Mouse (Mus musculus): ENCODE measurements around the gene Myo16. TPM values are rescaled to one million over a fixed set of nuclear protein-coding genes. Genes with fewer than 3 reads are reported as not detected.

The Myo16 gene
- polyA plus RNA-seq, 1 experiment from 2014 or later = 0.25 TPM

DNA sequence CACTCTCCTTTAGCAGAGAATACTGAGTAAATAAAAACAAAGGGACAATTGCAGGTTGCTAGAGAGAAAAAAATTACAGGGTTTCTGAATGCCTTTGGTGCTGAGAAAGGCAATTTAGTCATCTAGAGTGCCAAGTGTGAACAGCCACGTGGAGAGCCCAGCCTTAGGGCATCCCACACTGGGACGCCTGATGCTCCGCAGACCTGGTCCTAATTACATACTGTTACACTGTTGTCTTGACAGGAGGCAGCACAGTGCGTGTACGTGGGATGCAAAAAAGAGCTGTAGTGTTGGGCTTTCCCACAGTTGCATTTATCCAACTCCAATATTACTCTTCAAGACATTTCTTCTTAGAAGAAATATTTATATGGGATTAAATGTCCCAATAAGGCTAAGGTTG lies 162.5 kb downstream of the Myo16 start:
- Histone ChIP-seq H3K27ac (ENCODE audit: low read length) (no peak overlapping the region), H3K27me3 (ENCODE audit: insufficient read depth, low read length) (no peaks in the 10 kb centered on the region), H3K4me3 (ENCODE audit: low read length) (no peak overlapping the region), H3K4me1 (ENCODE audit: insufficient read depth, low read length) (no peaks in the 10 kb centered on the region), H3K4me2 (replicated peaks; ENCODE audit: low read depth, low read length) (no peak overlapping the region), H3K36me3 (ENCODE audit: insufficient read depth, low read length) (no peaks in the 10 kb centered on the region), H3K9ac (replicated peaks; ENCODE audit: low read length) (no peak overlapping the region), H3K9me3 (ENCODE audit: low read length) (no peaks in the 10 kb centered on the region)
- WGBS = 69% methylated on average over 5 of the region's 5 CpGs
- no peak for ATAC-seq (ENCODE audit: low FRiP score, low TSS enrichment)

DNA sequence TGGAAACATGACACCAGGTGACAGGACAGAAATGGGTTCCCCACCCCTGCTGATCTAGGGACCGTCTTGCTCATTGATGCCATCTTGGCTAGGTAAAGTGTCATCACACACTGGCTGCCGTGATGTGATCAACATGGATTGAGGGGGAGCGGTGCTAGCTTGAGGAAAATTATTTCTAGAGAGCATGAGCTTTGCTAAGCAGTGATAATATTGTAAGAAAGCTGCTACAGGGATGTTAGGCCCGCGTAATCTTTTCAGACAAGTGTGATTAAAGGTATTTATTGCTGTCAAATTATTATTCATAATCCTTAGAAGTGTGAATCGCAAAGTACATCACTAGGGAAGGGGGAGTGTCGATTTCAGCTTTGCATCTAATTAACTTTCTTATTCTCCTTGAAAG lies 164.4 kb downstream of the Myo16 start:
- Histone ChIP-seq H3K27ac (ENCODE audit: low read length) (no peak overlapping the region), H3K9ac (replicated peaks; ENCODE audit: low read length) (no peak overlapping the region), H3K9me3 (ENCODE audit: low read length) (no peaks in the 10 kb centered on the region), H3K27me3 (ENCODE audit: insufficient read depth, low read length) (no peaks in the 10 kb centered on the region), H3K4me2 (replicated peaks; ENCODE audit: low read depth, low read length) (no peak overlapping the region), H3K36me3 (ENCODE audit: insufficient read depth, low read length) (no peaks in the 10 kb centered on the region), H3K4me1 (ENCODE audit: insufficient read depth, low read length) (no peaks in the 10 kb centered on the region), H3K4me3 (ENCODE audit: low read length) (no peak overlapping the region)
- ATAC-seq (ENCODE audit: low FRiP score, low TSS enrichment) = no peak
- 81% methylated on average over 7 of the region's 7 CpGs for WGBS

DNA sequence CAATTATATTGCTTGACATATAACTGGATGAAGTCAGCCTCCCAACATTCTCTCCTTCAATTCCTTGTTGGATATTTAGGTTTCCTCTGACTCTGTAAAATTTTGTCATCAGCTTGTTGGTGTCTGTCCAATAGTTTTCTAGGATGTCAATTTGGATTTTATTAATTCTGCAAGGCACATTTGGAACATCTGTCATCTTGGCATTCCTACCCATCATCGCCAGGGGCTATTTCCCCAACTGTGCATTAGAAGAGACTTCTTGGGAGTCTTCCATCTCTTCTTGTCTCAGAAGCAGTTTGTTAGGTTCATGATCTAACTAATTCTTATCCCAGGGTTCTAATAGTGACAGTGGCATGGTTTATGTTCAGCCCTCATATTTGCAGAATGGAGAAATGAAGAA lies 196.7 kb downstream of the Myo16 start:
- Histone ChIP-seq H3K36me3 (ENCODE audit: insufficient read depth, low read length) (no peaks in the 10 kb centered on the region), H3K27ac (ENCODE audit: low read length) (no peak overlapping the region), H3K9ac (replicated peaks; ENCODE audit: low read length) (no peak overlapping the region), H3K4me2 (replicated peaks; ENCODE audit: low read depth, low read length) (no peak overlapping the region), H3K9me3 (ENCODE audit: low read length) (no peaks in the 10 kb centered on the region; the same call in 1 of the 2 replicates), H3K27me3 (ENCODE audit: insufficient read depth, low read length) (no peaks in the 10 kb centered on the region), H3K4me3 (ENCODE audit: low read length) (no peak overlapping the region), H3K4me1 (ENCODE audit: insufficient read depth, low read length) (no peaks in the 10 kb centered on the region)
- 83% methylated on average over 1 of the region's 1 CpGs for WGBS
- ATAC-seq (ENCODE audit: low FRiP score, low TSS enrichment) = no peak

DNA sequence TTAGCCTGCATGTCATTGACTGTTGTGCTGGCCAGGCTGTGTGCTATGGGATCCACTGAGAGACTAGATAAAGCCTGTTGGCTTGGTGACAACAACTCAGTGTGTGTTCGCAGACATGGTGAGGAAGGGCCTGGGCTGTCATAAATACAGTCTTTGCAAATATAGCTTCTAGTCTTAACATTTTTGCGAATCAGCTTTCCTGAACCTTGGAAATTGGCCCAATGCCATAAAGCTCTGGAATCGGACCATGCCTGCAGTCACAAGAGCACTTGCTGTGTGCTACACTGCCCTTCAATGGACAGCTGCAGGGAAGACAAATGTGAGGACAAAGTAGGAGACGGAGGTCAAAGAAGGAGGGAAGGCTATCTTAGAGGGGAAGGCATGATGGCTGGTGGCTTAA lies 205.0 kb downstream of the Myo16 start:
- H3K27ac ChIP-seq (ENCODE audit: low read length) = no peak overlapping the region
- H3K4me3 ChIP-seq (ENCODE audit: low read length) = no peak overlapping the region
- 82% methylated on average over 4 of the region's 4 CpGs for WGBS
- H3K4me1 ChIP-seq (ENCODE audit: insufficient read depth, low read length) = 0 out of 2 replicates have a peak, but pooled peaks cover 3% of the 10 kb centered on the region
- no peaks in the 10 kb centered on the region for H3K27me3 ChIP-seq (ENCODE audit: insufficient read depth, low read length)
- no peak overlapping the region for H3K4me2 ChIP-seq (replicated peaks; ENCODE audit: low read depth, low read length)
- no peak overlapping the region for H3K9ac ChIP-seq (replicated peaks; ENCODE audit: low read length)
- no peaks in the 10 kb centered on the region for H3K9me3 ChIP-seq (ENCODE audit: low read length)
- no peak for ATAC-seq (ENCODE audit: low FRiP score, low TSS enrichment)
- no peaks in the 10 kb centered on the region for H3K36me3 ChIP-seq (ENCODE audit: insufficient read depth, low read length)

DNA sequence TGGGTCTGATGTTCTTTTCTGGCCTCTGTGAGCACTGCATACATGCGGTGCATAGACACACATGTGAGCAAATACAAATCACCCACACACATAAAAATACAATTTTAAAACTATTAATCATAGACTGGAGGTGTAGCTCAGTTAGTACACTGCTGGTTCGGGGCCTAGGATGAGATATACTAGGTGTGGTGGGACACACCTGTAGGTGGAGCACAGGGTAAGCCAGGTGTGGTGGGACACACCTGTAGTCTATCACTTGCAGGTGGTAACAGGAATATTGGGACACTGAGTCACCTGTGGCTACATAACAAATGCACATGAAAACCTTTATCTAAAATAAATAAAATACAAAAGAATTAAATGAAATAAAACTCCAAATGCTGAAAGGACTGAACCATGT lies 209.2 kb downstream of the Myo16 start:
- Histone ChIP-seq H3K4me1 (ENCODE audit: insufficient read depth, low read length) (0 out of 2 replicates have a peak, but pooled peaks cover 5% of the 10 kb centered on the region), H3K27me3 (ENCODE audit: insufficient read depth, low read length) (no peaks in the 10 kb centered on the region), H3K9me3 (ENCODE audit: low read length) (no peaks in the 10 kb centered on the region), H3K4me3 (ENCODE audit: low read length) (no peak overlapping the region), H3K4me2 (replicated peaks; ENCODE audit: low read depth, low read length) (no peak overlapping the region), H3K36me3 (ENCODE audit: insufficient read depth, low read length) (no peaks in the 10 kb centered on the region), H3K9ac (replicated peaks; ENCODE audit: low read length) (no peak overlapping the region), H3K27ac (ENCODE audit: low read length) (no peak overlapping the region)
- no peak for ATAC-seq (ENCODE audit: low FRiP score, low TSS enrichment)
- WGBS = 90% methylated on average over 2 of the region's 2 CpGs

DNA sequence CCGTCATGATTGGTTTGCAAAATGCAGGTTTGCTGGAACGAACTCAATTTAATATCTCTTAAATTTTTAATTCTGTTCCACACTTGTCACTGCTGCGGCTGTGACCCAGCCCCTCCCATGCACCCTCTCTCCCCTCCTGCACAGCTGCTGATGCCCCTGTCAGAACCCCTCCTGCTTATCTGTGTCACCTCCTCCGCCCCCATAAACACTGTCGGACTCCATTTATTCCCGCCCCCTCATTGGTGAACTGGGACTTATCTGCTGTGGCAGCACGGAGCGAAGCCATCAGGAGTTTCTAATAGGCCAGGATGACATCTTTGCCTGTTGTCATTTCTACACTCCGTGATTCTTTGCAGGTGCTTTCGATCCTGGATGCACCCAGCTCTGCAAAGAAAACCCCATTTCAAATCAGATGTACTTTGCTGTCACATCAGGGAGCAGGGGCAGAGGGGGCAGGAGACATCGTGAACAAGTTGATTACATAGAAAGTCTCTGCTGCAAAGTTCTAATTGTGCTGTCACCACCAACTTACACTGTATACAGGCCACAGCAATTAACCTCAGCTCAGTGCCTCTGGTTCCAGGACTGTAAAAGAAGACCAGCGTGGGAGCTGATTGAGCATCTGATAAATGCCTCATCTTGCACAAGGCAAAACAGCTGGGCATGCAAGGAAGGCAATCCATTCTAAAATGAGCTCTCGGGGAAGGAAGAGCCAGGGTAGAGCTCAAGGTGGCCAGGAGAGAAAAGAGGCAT lies 210.1 kb downstream of the Myo16 start:
- WGBS = 35% methylated on average over 13 of the region's 13 CpGs
- Histone ChIP-seq H3K9me3 (ENCODE audit: low read length) (no peaks in the 10 kb centered on the region), H3K4me3 (ENCODE audit: low read length) (no peak overlapping the region), H3K9ac (replicated peaks; ENCODE audit: low read length) (no peak overlapping the region), H3K4me2 (replicated peaks; ENCODE audit: low read depth, low read length) (peak overlapping the region; percentile 16; the same call in 1 of the 2 replicates), H3K27me3 (ENCODE audit: insufficient read depth, low read length) (no peaks in the 10 kb centered on the region), H3K36me3 (ENCODE audit: insufficient read depth, low read length) (no peaks in the 10 kb centered on the region), H3K27ac (ENCODE audit: low read length) (no peak overlapping the region), H3K4me1 (ENCODE audit: insufficient read depth, low read length) (0 out of 2 replicates have a peak, but pooled peaks cover 5% of the 10 kb centered on the region)
- peak; percentile 71 for ATAC-seq (ENCODE audit: low FRiP score, low TSS enrichment)

DNA sequence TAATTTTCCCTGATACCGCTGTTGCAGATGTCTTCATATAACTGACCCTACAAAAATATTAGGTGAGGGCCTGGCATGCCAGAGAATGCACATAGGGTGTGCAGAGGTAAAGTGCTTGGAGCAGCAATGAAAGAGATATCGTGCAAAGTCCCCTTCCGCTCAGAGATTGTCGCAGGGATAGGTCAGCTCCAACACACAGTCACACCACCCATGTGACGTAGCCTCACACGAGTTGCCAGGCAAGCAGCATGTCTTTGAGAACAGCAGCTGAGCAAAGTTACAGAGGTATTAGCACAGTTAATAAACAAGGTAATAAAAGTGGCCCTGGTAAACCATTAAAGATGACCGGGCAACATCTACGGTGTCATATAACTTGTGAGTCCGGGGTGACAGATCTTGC lies 212.4 kb downstream of the Myo16 start:
- ATAC-seq (ENCODE audit: low FRiP score, low TSS enrichment) = no peak

DNA sequence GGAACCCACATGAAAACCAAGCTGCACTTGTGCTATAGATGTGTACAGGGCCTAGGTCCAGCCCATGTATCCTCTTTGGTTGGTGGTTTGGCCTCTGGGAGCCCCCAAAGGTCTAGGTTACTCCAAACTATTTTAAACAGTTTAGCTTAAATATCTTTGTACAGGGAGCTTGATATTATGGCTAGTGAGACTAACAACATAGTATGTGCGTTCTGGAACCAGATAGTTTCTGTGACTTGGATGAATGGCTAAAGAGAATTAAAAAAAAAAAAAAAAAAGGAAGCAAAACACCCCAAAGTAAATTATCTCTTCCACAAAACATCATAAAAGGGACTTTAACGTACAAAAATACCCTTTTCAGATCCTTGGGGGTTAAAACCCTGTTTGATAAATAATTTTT lies 218.9 kb downstream of the Myo16 start:
- Histone ChIP-seq H3K27me3 (ENCODE audit: insufficient read depth, low read length) (no peaks in the 10 kb centered on the region), H3K4me1 (ENCODE audit: insufficient read depth, low read length) (no peaks in the 10 kb centered on the region), H3K4me3 (ENCODE audit: low read length) (no peak overlapping the region), H3K4me2 (replicated peaks; ENCODE audit: low read depth, low read length) (no peak overlapping the region), H3K9ac (replicated peaks; ENCODE audit: low read length) (no peak overlapping the region), H3K9me3 (ENCODE audit: low read length) (no peaks in the 10 kb centered on the region), H3K27ac (ENCODE audit: low read length) (no peak overlapping the region), H3K36me3 (ENCODE audit: insufficient read depth, low read length) (no peaks in the 10 kb centered on the region)
- WGBS = 83% methylated on average over 2 of the region's 2 CpGs
- ATAC-seq (ENCODE audit: low FRiP score, low TSS enrichment) = no peak

More for the DNA sequence above, 212.4 kb downstream of the Myo16 start:
- 70% methylated on average over 9 of the region's 9 CpGs for WGBS
- 0 out of 2 replicates have a peak, but pooled peaks cover 5% of the 10 kb centered on the region for H3K4me1 ChIP-seq (ENCODE audit: insufficient read depth, low read length)
- no peak overlapping the region for H3K9ac ChIP-seq (replicated peaks; ENCODE audit: low read length)
- no peak overlapping the region for H3K27ac ChIP-seq (ENCODE audit: low read length)
- no peak overlapping the region for H3K4me2 ChIP-seq (replicated peaks; ENCODE audit: low read depth, low read length)
- H3K27me3 ChIP-seq (ENCODE audit: insufficient read depth, low read length) = no peaks in the 10 kb centered on the region
- no peaks in the 10 kb centered on the region for H3K9me3 ChIP-seq (ENCODE audit: low read length)
- H3K36me3 ChIP-seq (ENCODE audit: insufficient read depth, low read length) = no peaks in the 10 kb centered on the region
- no peak overlapping the region for H3K4me3 ChIP-seq (ENCODE audit: low read length)

DNA sequence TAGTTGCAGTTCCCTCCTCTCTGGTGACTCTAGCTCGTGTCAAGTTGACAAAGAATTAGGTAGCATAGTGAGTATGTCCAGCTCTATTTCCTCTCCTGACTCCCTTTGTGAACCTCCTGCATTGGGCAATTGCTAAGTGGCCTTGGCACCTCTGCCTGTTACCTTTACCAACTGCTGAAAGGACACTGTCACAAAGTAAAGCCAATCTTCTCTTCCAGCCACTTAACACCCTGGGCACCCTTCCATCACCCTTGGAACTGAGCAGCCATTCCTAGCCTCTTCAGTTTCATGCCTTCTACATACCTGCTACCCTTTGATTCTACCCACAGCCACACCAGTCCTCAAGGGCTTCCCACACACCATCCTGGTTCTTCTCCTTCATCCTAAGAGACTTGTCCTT lies 233.4 kb downstream of the Myo16 start:
- Histone ChIP-seq H3K9ac (replicated peaks; ENCODE audit: low read length) (no peak overlapping the region), H3K27me3 (ENCODE audit: insufficient read depth, low read length) (no peaks in the 10 kb centered on the region), H3K36me3 (ENCODE audit: insufficient read depth, low read length) (no peaks in the 10 kb centered on the region), H3K4me2 (replicated peaks; ENCODE audit: low read depth, low read length) (no peak overlapping the region), H3K4me1 (ENCODE audit: insufficient read depth, low read length) (no peaks in the 10 kb centered on the region), H3K9me3 (ENCODE audit: low read length) (no peaks in the 10 kb centered on the region), H3K27ac (ENCODE audit: low read length) (no peak overlapping the region), H3K4me3 (ENCODE audit: low read length) (no peak overlapping the region)
- 53% methylated on average over 1 of the region's 1 CpGs for WGBS
- ATAC-seq (ENCODE audit: low FRiP score, low TSS enrichment) = no peak

DNA sequence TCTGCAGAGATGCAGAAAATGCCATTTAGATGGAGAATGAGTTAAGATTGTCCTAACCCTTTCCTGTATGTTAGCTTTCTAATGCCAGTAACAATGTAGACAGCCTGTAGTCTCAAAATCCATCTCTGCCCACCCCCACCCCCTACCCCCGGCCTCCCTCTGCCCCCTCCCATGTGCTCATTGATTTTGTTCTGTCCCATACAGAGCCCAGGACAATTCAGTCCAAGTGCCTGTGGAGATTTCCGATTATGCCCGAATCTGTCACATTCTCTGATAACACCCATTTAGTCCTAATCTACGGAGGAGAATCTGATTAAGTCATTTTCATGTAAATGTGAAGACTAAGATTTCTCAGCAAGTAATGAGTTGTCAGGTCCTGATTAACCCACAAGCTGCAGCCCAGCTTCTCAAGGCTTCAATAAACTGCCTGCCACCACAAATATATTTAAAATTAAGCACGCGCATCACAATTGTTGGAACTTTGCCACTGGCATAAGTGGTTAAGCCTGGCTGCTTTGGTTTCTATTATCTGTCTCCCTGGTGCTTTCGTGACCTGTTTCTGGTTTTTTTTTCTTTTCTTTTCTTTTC lies 237.5 kb downstream of the Myo16 start:
- Histone ChIP-seq H3K4me1 (ENCODE audit: insufficient read depth, low read length) (no peaks in the 10 kb centered on the region), H3K27me3 (ENCODE audit: insufficient read depth, low read length) (0 out of 2 replicates have a peak, but pooled peaks cover 2% of the 10 kb centered on the region), H3K36me3 (ENCODE audit: insufficient read depth, low read length) (no peaks in the 10 kb centered on the region), H3K9me3 (ENCODE audit: low read length) (no peaks in the 10 kb centered on the region), H3K27ac (ENCODE audit: low read length) (no peak overlapping the region), H3K4me2 (replicated peaks; ENCODE audit: low read depth, low read length) (no peak overlapping the region), H3K4me3 (ENCODE audit: low read length) (no peak overlapping the region), H3K9ac (replicated peaks; ENCODE audit: low read length) (no peak overlapping the region)
- 85% methylated on average over 7 of the region's 7 CpGs for WGBS
- ATAC-seq (ENCODE audit: low FRiP score, low TSS enrichment) = no peak
